Mouse (Mus musculus) liver, embryonic 14 days (tissue): ENCODE results near the gene Tceal8. TPM values are rescaled to one million over a fixed set of nuclear protein-coding genes. Genes with fewer than 3 reads are reported as not detected.

Source experiments
- polyA plus RNA-seq: library from polyadenylated mRNA; depleted of rRNA; stranded (reverse); fragments of >200 nt; gene quantifications from 2 replicates; pipeline ENCODE4 v1.2.3, GENCODE M21; 2012; rRNA removed

Gene Tceal8
- 106 and 123 TPM in 2 replicates for polyA plus RNA-seq

DNA sequence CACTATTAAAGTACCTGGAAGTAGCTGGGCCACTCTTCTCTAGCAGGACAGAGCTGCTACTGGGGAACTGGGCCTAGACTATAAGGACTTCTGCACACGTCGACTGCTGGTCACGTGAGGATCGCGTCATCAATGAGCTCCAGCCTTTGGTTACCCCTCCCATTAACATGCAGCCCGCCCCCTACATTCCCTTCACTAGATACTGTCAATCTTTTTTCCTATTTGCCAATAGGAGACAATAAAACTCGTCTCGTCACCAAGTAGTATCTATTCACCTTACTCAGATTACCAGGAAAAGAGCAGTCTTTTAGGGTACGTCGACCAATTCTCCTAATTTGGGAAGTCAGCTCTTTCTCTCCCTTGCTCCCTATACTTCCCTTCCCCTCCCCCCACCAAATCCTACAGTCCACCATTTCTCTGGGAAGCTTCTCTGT, at the start of gene Tceal8:
Gene Tceal8 (minus strand): TSS at position 225 of the 434 bp plus-strand sequence.

DNA sequence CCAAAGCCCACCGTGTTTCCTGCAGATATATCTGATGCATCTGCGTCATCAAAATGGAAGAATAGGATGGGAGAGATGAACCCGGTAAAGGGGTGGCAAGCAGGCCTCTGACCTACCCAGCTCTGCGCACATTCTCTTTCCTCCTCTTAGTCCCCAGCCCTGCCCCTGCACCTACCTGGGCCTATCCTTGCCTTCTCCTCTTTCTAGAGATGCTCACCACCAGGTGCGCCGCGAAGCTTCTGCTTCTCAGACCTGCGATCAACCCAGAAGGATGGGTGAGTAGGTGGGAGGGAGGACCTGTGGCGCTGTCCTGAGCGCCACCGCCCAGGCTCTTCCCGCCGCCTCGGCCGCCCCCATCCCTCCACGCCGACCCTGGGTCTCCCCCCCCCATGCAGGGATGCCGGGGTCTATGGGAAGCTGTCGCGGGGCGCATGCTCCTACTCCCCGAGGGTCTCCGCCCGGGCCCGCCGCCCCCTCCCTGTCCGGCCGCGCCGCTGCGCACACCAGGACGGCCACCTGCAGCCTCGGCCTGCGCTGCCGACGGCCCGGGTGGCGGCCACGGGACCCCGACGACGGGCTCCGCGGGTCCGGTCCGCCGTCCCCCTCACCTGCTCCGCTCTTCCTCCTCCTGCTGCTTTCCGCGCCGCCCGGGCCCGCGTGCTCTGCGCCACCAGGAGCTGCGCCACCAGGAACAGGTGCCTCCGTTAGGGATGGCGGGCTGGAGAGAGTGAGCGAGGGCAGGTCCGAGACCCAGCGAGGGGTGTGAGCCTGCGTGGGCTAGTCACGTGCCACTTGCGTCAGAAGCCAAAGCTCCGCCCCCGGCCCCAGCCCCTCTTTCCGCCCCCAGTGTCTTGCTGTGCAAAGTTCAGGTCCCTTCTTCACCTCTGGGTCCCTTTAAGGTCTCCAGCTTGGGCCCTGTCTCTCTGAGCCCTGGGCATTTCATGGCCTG, 42.9 kb upstream of the Tceal8 start, which contains the start of the genes Tceal7 and Bex1:
Gene Tceal7 (plus strand): TSS at position 51 of the 949 bp plus-strand sequence.
Gene Bex1 (minus strand): TSS at position 785 of the 949 bp plus-strand sequence.

DNA sequence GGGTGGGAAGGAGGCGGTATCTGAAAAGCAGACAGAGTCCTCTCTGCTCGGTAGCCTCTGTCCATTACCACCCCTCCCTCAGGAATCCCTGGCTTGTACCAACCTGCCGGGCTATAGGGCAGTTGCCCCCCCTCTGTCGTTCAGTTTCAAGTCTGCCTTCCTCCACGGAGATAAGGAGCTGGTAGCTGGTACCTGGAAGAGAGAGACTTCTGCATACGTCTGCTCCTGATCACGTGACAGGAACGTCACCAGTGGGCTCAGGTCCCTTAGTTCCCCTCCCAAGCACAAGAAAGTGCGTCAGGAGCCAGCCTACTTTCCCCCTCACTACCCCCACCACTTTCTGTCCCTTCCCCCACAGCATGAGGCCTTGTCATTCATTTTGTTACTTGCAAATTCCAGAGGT, 31.5 kb upstream of the Tceal8 start, which contains the start of gene Tceal5:
Gene Tceal5 (minus strand): TSS at position 213 of the 403 bp plus-strand sequence.

DNA sequence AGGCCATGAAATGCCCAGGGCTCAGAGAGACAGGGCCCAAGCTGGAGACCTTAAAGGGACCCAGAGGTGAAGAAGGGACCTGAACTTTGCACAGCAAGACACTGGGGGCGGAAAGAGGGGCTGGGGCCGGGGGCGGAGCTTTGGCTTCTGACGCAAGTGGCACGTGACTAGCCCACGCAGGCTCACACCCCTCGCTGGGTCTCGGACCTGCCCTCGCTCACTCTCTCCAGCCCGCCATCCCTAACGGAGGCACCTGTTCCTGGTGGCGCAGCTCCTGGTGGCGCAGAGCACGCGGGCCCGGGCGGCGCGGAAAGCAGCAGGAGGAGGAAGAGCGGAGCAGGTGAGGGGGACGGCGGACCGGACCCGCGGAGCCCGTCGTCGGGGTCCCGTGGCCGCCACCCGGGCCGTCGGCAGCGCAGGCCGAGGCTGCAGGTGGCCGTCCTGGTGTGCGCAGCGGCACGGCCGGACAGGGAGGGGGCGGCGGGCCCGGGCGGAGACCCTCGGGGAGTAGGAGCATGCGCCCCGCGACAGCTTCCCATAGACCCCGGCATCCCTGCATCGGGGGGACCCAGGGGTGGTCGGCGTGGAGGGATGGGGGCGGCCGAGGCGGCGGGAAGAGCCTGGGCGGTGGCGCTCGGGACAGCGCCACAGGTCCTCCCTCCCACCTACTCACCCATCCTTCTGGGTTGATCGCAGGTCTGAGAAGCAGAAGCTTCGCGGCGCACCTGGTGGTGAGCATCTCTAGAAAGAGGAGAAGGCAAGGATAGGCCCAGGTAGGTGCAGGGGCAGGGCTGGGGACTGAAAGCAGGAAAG, 33.1 kb downstream of the Tceal8 start, which contains the start of gene Bex4:
Gene Bex4 (plus strand): TSS at position 170 of the 813 bp plus-strand sequence.

Other genes with a start within 250 kb of the Tceal8 start
- 8.3 and 9.7 TPM in 2 replicates for gene Arxes2, start 178.5 kb downstream of the Tceal8 start, polyA plus RNA-seq
- gene Arxes1, start 139.0 kb downstream of the Tceal8 start, polyA plus RNA-seq, result 2.6 and 3.1 TPM in 2 replicates
- gene Bex2, start 104.1 kb downstream of the Tceal8 start, polyA plus RNA-seq, result 102 and 103 TPM in 2 replicates
- gene Nxf3, start 87.1 kb downstream of the Tceal8 start, polyA plus RNA-seq, result 0.46 and 0.54 TPM in 2 replicates
- 156 and 169 TPM in 2 replicates for gene Bex4, start 33.3 kb downstream of the Tceal8 start, polyA plus RNA-seq
- 16.5 and 19.9 TPM in 2 replicates for gene Tceal5, start 31.5 kb upstream of the Tceal8 start, polyA plus RNA-seq
- gene Tceal7, start 42.4 kb upstream of the Tceal8 start, polyA plus RNA-seq, result 0.20 and 3.1 TPM in 2 replicates
- 184 and 188 TPM in 2 replicates for gene Bex1, start 43.2 kb upstream of the Tceal8 start, polyA plus RNA-seq
- gene Tceal9, start 72.7 kb upstream of the Tceal8 start, polyA plus RNA-seq, result 145 and 156 TPM in 2 replicates
- 235 and 241 TPM in 2 replicates for gene Bex3, start 97.9 kb upstream of the Tceal8 start, polyA plus RNA-seq